Mouse (Mus musculus): ENCODE data around the gene Klb.
"Not testable (repeated sequence)": the region's sequence is repeated elsewhere in the genome, so short reads cannot be mapped to it uniquely, and the experiment has no call there.

Klb gene

DNA sequence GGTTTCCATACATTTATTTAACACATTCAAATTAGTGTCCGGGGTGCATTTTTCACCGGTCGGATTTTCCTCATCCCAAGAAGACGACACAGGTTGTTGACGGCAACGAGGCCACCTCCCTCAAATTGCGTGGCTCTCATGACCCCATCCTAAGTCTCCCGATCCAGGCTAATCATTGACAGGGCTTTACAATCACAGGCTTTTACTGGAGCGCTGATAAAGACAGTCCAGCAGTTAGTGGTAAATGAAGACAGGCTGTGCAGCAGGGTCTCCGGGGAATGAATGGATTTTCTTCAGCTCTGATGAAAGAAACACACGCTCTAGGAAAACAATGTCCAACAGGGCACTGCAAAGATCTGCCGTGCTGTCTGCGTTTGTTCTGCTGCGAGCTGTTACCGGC is at the start of gene Klb:
TSS of gene Klb (plus strand) at position 147 of the 400 bp plus-strand sequence.
- H3K9me3 ChIP-seq (ENCODE audit: low read length), result no peaks in the 10 kb centered on the region
- H3K4me1 ChIP-seq (replicated peaks; ENCODE audit: low read depth, low read length), result peaks cover 19% of the 10 kb centered on the region
- no peaks in the 10 kb centered on the region for H3K36me3 ChIP-seq (ENCODE audit: insufficient read depth, low read length)
- H3K27me3 ChIP-seq (ENCODE audit: insufficient read depth, low read length), result peaks cover 11% of the 10 kb centered on the region
- TF ChIP-seq NANOG (IDR thresholded peaks at IDR 0.05; ENCODE audit: borderline replicate concordance, low read length) (no peak), POU5F1 (IDR thresholded peaks at IDR 0.05; ENCODE audit: borderline replicate concordance, low read length) (no peak), CTCF (conservative IDR thresholded peaks at IDR 0.05; ENCODE audit: low read length) (no peak)
- H3K4me3 ChIP-seq (replicated peaks; ENCODE audit: low read length), result no peak within 1 kb of the TSS

DNA sequence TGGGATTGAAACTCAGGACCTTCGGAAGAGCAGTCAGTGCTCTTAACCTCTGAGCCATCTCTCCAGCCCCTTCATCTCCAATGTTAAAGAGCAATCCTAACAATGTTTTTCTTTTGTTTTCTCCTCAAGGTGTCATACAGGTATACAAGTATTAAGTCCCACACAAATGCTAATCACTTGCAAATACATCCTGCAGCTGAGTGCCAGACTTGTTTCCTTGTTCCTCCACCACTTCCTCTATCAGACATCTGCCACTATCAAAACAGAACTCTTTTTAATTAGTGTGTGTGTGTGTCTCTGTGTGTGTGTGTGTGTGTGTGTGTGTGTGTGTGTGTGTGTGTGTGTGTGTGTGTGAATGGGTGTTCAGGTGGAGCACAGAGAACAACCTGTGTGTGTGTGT is 48.5 kb upstream of the Klb start:
- H3K27me3 ChIP-seq (ENCODE audit: insufficient read depth, low read length); H3K9me3 ChIP-seq (ENCODE audit: low read length); H3K4me3 ChIP-seq (replicated peaks; ENCODE audit: low read length): not testable (repeated sequence)
- Histone ChIP-seq H3K36me3 (ENCODE audit: insufficient read depth, low read length) (peaks cover 83% of the 10 kb centered on the region), H3K4me1 (replicated peaks; ENCODE audit: low read depth, low read length) (peaks cover 42% of the 10 kb centered on the region)

GRCm38 (mm10) chr5:65300121-65300520 is 48.0 kb upstream of the Klb start:
- peak overlapping the region; percentile 40 for H3K4me3 ChIP-seq (replicated peaks; ENCODE audit: low read length)
- no peak for TF ChIP-seq CTCF (conservative IDR thresholded peaks at IDR 0.05; ENCODE audit: low read length)
- no peak for TF ChIP-seq NANOG (IDR thresholded peaks at IDR 0.05; ENCODE audit: borderline replicate concordance, low read length)
- TF ChIP-seq POU5F1 (IDR thresholded peaks at IDR 0.05; ENCODE audit: borderline replicate concordance, low read length), result no peak
- H3K27me3 ChIP-seq (ENCODE audit: insufficient read depth, low read length), result no peaks in the 10 kb centered on the region
- H3K4me1 ChIP-seq (replicated peaks; ENCODE audit: low read depth, low read length), result peaks cover 42% of the 10 kb centered on the region
- peaks cover 83% of the 10 kb centered on the region for H3K36me3 ChIP-seq (ENCODE audit: insufficient read depth, low read length)
- H3K9me3 ChIP-seq (ENCODE audit: low read length), result no peaks in the 10 kb centered on the region

GRCm38 (mm10) chr5:65305516-65305915 is 42.6 kb upstream of the Klb start:
- Histone ChIP-seq H3K27me3 (ENCODE audit: insufficient read depth, low read length) (no peaks in the 10 kb centered on the region), H3K9me3 (ENCODE audit: low read length) (no peaks in the 10 kb centered on the region), H3K4me1 (replicated peaks; ENCODE audit: low read depth, low read length) (peaks cover 25% of the 10 kb centered on the region), H3K4me3 (replicated peaks; ENCODE audit: low read length) (no peak overlapping the region), H3K36me3 (ENCODE audit: insufficient read depth, low read length) (peaks cover 83% of the 10 kb centered on the region)
- no peak for TF ChIP-seq NANOG (IDR thresholded peaks at IDR 0.05; ENCODE audit: borderline replicate concordance, low read length)
- TF ChIP-seq CTCF (conservative IDR thresholded peaks at IDR 0.05; ENCODE audit: low read length), result no peak

GRCm38 (mm10) chr5:65308208-65308607 is 39.9 kb upstream of the Klb start:
- H3K4me3 ChIP-seq (replicated peaks; ENCODE audit: low read length), result no peak overlapping the region
- peaks cover 12% of the 10 kb centered on the region for H3K4me1 ChIP-seq (replicated peaks; ENCODE audit: low read depth, low read length)
- H3K9me3 ChIP-seq (ENCODE audit: low read length), result no peaks in the 10 kb centered on the region
- peaks cover 88% of the 10 kb centered on the region for H3K36me3 ChIP-seq (ENCODE audit: insufficient read depth, low read length)
- no peaks in the 10 kb centered on the region for H3K27me3 ChIP-seq (ENCODE audit: insufficient read depth, low read length)
- TF ChIP-seq POU5F1 (IDR thresholded peaks at IDR 0.05; ENCODE audit: borderline replicate concordance, low read length) (no peak), NANOG (IDR thresholded peaks at IDR 0.05; ENCODE audit: borderline replicate concordance, low read length) (no peak), CTCF (conservative IDR thresholded peaks at IDR 0.05; ENCODE audit: low read length) (no peak)

GRCm38 (mm10) chr5:65308866-65309265 is 39.2 kb upstream of the Klb start:
- Histone ChIP-seq H3K4me3 (replicated peaks; ENCODE audit: low read length) (no peak overlapping the region), H3K9me3 (ENCODE audit: low read length) (no peaks in the 10 kb centered on the region), H3K4me1 (replicated peaks; ENCODE audit: low read depth, low read length) (peaks cover 12% of the 10 kb centered on the region), H3K36me3 (ENCODE audit: insufficient read depth, low read length) (peaks cover 87% of the 10 kb centered on the region), H3K27me3 (ENCODE audit: insufficient read depth, low read length) (no peaks in the 10 kb centered on the region)
- no peak for TF ChIP-seq POU5F1 (IDR thresholded peaks at IDR 0.05; ENCODE audit: borderline replicate concordance, low read length)
- no peak for TF ChIP-seq NANOG (IDR thresholded peaks at IDR 0.05; ENCODE audit: borderline replicate concordance, low read length)
- TF ChIP-seq CTCF (conservative IDR thresholded peaks at IDR 0.05; ENCODE audit: low read length), result no peak

GRCm38 (mm10) chr5:65319176-65319575 is 28.9 kb upstream of the Klb start:
- Histone ChIP-seq H3K36me3 (ENCODE audit: insufficient read depth, low read length) (peaks cover 63% of the 10 kb centered on the region), H3K9me3 (ENCODE audit: low read length) (no peaks in the 10 kb centered on the region), H3K4me1 (replicated peaks; ENCODE audit: low read depth, low read length) (peaks cover 26% of the 10 kb centered on the region), H3K4me3 (replicated peaks; ENCODE audit: low read length) (no peak overlapping the region), H3K27me3 (ENCODE audit: insufficient read depth, low read length) (no peaks in the 10 kb centered on the region)
- TF ChIP-seq CTCF (conservative IDR thresholded peaks at IDR 0.05; ENCODE audit: low read length), result no peak
- TF ChIP-seq POU5F1 (IDR thresholded peaks at IDR 0.05; ENCODE audit: borderline replicate concordance, low read length), result no peak
- TF ChIP-seq NANOG (IDR thresholded peaks at IDR 0.05; ENCODE audit: borderline replicate concordance, low read length), result no peak

- TF ChIP-seq CTCF (conservative IDR thresholded peaks at IDR 0.05; ENCODE audit: low read length), result no peak
- no peak for TF ChIP-seq NANOG (IDR thresholded peaks at IDR 0.05; ENCODE audit: borderline replicate concordance, low read length)
- no peak for TF ChIP-seq POU5F1 (IDR thresholded peaks at IDR 0.05; ENCODE audit: borderline replicate concordance, low read length)
- Histone ChIP-seq H3K36me3 (ENCODE audit: insufficient read depth, low read length) (peaks cover 33% of the 10 kb centered on the region), H3K9me3 (ENCODE audit: low read length) (no peaks in the 10 kb centered on the region)
Measured at GRCm38 (mm10) chr5:65322165-65322564, 25.9 kb upstream of the Klb start.

DNA sequence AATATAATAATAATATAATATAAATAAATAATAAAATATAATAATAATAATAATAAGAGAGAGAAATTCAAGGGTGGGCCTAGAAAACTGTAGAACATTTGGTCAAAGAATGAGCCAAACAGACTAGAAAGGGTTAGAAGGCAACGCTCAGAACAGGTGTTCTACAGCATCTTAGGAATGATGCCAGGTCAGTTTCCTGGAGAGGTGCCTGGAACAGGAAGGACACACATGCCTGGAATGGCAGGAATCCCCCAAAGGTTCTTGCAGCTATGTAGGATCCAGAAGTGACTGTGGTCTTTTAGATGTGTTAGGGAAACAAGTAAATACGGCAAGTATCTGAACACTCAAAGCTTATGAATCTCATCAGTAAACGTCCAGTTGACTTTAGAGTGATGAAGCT is 23.8 kb upstream of the Klb start:
- Histone ChIP-seq H3K36me3 (ENCODE audit: insufficient read depth, low read length) (peaks cover 15% of the 10 kb centered on the region), H3K27me3 (ENCODE audit: insufficient read depth, low read length) (no peaks in the 10 kb centered on the region), H3K4me1 (replicated peaks; ENCODE audit: low read depth, low read length) (peaks cover 76% of the 10 kb centered on the region), H3K4me3 (replicated peaks; ENCODE audit: low read length) (no peak overlapping the region), H3K9me3 (ENCODE audit: low read length) (no peaks in the 10 kb centered on the region)
- TF ChIP-seq POU5F1 (IDR thresholded peaks at IDR 0.05; ENCODE audit: borderline replicate concordance, low read length) (no peak), CTCF (conservative IDR thresholded peaks at IDR 0.05; ENCODE audit: low read length) (no peak), NANOG (IDR thresholded peaks at IDR 0.05; ENCODE audit: borderline replicate concordance, low read length) (no peak)

More at GRCm38 (mm10) chr5:65322165-65322564, 25.9 kb upstream of the Klb start:
- Histone ChIP-seq H3K4me1 (replicated peaks; ENCODE audit: low read depth, low read length) (peaks cover 54% of the 10 kb centered on the region), H3K4me3 (replicated peaks; ENCODE audit: low read length) (no peak overlapping the region), H3K27me3 (ENCODE audit: insufficient read depth, low read length) (no peaks in the 10 kb centered on the region)
